Mouse (Mus musculus) mature B cell (primary cell): ENCODE results near the gene B3galt1.

Experiments used
- in situ Hi-C: fragments of 300-500 bp; cut with MboI; formaldehyde crosslinking; loops from 2 replicates; pipeline ENCODE4 v1.14.3; 2019

B3galt1 gene

DNA sequence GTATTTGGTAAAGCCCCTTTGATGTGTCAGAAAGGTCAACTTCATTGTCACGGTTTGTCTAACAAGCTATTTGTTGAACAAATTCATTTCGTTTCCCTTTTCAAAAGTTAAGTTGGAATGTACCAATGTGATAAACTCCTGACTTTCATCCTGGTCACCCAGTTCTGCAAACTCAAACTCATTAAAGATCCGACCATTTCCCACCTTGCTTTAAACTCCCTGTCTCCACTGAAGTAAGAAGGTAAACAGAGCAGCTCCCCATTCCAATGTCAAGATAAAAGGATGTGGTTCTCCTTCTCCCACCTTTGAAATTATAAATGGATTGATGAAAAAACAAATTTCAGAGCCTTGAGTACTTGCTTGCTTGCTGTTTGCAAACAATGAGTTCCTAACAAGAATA, 487.6 kb downstream of the B3galt1 start:
- in situ Hi-C loops, result no loop called here

DNA sequence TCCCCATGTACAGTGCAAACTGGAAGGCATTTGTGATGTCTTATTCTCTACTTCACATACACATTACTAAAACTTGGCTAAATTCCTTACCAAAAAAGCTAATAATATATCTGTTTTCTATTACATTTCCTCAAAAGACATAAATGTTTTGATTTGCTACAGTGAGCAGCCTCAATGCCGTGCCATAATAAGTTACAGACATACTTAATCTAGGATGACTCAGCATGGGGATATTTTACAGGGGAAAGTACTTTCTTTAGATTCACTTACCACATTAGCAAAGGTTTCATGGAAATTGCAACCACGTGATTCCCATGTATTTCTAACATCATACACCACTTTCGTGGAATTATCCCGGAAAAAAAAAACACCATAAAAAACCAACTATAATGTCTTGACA, 495.7 kb downstream of the B3galt1 start:
- in situ Hi-C loops, result no loop called here

DNA sequence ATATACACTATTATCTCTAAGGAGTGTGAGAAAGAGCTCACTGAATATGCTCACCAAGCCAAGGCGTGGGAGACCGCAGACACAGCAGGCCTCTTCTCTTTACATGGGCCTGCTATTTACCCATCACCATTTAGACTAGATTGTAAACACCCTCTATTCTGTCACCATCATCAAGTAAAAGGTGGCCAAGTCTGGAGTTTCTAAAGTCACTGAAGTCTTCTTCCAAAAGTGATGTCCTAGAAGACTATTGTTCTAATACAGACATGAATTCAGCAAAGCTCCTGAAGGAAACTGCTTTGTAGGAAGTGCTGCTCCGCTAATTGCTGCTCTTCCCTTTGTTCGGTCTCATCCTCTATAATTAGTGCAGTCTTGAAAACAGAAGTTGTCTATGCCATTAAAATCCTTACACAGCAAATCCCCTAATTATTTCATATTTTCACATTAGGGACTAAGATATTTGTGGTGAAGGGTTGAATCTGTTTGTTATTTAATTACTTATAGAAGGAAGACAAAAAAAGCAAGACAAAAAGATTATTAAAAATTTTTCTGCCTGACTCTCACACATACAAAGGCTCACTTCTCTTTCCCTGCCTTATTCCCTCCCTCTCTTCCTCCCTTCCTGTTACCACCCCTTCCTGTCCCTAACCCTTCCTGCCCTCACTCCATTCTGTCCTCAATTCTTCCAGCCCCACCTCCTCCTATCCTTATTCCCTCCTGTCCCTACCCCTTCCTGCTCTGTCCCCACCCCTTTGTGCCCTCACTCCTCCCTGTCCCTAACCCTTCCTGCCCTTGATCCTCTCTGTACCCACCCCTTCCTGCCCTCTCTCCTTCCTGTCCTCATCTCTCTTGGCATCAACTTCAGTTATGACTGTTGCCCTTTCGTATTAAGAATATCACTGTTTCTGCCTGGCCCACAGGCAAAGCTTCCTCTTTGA, 514.0 kb downstream of the B3galt1 start:
- in situ Hi-C loops, result no loop called here

DNA sequence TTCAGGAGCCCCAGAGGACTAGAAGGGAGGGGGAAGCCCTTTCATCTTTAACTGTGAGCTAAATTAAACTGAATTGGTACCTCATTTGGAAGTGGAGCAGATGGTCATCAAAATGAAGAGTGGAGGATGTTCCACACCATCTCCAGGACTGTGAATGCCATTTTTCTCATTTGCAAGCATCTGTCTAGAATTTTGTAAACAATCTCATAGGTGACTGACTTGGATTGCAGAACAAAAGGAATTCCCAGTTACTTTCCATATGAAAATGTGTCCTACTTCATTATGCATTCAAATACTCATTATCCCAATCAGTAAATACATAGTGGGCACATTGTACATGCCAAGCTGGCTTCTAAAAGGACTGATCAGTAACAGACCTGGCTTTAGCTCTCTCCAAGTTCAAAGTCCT, 515.2 kb downstream of the B3galt1 start:
- in situ Hi-C loops, result no loop called here

DNA sequence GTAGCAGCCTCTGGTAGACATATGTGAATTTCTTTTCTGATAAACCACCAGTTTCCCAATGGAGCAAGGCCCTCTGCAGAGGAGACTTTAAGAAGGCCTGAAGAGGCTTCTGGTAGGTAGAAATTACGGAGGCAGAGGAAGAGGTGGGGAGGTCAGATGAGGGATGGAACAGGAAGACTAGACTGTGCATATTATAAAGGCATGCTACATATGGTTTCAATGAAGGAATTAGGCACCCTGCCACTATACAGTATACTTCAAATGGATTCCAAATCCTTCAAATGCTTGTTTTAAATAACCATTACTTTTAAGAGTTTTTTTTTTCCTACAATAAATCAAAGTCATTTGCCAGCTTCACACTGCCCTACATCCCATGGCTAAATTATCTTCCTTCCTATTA, 518.8 kb downstream of the B3galt1 start:
- in situ Hi-C loops, result no loop called here

DNA sequence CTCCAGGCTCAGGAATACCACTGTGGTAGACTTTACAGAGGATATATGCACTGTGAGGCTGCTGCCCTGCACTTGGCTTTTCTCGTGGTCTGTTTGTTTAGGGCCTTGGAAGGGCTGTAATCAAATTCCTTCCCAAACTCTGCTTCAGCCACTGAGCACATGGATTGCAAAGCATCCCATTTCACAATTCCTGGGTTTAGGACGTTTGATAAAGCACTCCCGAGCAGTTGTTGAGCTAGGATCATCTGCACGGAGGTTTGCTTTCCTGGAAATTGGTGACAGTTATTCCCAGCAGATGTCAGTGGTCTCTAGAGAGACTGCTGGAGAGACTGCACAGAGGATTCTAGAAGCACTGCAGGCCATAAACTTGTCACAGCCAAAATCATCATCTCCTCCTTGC, 520.4 kb downstream of the B3galt1 start:
- in situ Hi-C loops, result no loop called here

DNA sequence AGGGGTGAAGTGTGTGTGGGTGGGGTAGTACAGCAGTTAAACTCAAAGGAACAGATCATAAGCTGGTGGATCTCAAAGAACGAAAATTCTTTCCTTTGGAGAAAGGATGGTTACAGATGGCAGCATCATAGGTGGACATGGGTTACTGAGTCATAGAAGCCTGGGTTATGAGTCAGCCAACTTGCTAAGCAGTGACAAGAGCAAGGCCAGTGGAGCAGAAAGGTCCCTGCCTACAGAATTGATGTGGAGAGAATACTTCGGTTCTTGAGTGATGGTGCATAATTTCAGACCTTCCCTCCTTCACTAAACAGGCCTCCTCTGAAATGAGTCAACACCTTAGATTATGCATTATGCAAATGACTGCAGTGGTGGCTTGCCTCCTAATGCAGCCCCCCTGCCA, 525.9 kb downstream of the B3galt1 start:
- in situ Hi-C loops, result no loop called here

DNA sequence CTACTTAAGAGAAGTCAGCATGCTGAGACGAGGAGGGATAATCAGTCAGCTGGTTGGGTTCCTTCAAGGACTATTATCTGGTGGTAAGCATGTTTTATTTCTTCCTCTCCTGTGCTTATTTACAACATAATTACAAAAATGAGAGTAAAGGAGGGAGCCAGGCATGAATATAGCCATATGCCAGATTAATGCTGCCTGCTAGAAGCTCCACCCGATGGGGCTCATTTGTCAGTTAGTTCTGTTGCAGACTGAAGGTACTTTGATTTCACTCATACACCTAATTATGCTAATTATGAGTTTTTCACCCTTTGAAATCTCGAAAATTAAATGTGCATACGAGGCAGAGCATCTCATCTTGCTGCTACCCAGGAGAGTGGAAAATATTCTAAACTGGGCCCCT, 539.0 kb downstream of the B3galt1 start:
- in situ Hi-C loops, result no loop called here

DNA sequence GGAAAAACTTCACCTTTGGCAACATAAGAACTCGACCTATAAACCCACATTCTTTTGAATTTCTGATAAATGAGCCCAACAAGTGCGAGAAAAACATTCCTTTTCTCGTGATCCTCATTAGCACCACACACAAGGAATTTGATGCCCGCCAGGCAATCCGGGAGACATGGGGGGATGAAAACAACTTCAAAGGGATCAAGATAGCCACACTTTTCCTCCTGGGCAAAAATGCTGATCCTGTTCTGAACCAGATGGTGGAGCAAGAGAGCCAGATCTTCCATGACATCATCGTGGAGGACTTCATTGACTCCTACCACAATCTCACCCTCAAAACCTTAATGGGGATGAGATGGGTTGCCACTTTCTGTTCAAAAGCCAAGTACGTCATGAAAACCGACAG, 552.4 kb downstream of the B3galt1 start:
- in situ Hi-C loops, result no loop called here

DNA sequence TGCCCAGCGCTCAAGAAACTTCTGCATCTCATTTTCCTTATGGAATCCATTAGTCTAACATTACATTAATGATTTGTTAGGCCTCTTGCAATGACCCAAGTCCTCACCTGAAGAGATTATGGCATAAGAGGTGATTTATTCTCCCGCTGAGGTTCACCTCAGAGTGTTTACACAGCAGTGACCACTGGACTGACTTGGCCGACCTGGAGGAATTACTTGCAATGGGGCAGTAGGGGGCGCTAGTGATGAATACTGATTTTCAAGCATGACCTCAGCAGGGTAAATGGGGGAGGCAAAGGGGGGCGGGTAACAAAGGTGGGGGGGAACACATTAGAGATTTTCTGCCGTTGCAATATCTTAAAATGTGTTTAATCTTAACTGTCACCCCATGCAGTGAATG, 559.1 kb downstream of the B3galt1 start:
- in situ Hi-C loops, result no loop called here

DNA sequence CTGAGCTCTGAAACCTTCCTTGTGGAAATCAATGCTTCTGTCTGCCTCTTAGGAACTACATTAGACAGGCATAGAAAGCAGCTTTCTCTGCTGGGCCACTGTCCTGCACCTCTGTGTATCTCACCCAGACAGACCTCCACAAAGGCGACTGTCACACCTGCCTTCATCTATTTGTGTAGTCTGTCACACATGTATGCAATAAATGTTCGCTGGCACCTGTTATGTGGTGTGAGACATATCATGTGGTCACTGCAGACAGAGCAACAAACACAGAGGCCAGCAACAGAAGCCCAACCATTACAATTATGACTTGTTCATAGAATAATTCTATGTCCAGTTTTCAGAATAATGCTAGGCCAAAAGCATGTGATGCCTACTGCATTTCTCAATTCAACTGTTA, 575.4 kb downstream of the B3galt1 start:
- in situ Hi-C loops, result no loop called here

DNA sequence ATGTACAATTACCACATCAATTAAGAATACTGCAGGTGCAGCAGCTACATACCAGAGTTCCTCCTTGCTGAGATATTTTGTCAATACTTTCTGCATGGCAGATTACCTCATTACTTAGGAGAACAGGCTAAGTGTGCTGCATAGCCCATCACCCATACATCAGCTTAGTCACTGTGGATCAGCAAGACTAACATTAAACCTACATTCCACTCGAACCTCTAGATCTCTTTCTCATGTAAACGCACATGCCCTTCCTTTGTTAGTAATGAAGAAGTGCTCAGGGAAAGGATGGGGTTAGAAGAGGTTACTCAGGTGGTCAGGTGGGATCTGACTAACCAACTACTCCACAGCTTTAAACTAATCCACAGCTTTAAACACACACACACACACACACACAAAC, 577.6 kb downstream of the B3galt1 start:
- in situ Hi-C loops, result no loop called here

DNA sequence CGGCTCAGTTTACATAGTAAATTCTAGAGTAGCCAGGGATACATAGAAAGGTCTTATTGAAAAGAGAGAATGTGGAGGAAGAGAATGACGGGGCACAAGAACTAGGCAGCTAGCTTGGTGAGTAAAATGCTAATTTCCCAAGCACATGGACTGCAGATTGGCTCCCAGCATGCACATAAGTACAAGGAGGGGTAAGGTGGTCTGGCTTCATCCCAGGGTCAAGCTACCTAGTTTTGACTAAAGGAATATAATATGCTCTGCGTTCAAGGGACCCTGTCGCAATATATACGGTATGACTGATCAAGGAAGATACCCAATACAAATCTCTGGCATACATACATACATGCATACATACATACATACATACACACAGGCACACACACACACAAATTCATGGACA, 594.1 kb downstream of the B3galt1 start:
- in situ Hi-C loops, result no loop called here

DNA sequence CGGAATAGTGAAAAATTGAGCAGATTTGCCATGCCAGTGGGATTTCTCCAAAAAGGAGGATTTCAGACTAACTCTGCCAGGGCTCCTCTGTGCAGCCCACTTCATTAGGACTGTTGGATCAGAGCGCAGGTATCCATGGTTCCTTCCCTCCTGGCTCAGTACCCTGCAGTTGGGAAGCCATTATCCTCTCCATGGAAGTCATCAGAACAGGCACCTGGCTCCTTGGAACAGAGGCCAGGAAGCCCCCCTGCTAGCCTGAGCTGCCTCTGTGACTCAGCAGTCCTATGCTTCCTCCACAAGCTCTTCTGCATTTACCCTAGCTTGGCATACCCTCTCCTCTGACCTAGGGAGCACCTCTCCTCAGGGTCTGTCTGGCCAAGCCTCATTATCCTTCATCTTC, 594.9 kb downstream of the B3galt1 start:
- in situ Hi-C loops, result no loop called here

DNA sequence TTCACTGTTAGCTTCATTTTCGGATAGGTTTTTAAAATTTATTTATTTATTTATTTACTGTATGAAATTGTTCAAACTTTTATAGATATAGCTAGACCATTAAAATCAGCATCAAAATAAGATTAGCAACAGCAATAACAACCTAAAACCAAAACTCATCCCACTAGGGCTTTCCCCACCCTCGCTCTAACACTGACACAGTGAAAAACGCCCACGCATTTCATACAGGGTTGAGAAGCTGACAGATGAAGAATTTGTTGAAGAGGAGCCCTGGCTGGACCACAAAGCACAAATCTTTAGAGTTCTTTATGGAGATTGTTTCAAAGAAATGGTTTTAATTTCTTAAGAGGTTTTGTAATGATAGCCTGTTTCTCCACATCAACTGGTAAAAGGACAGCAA, 596.3 kb downstream of the B3galt1 start:
- in situ Hi-C loops, result no loop called here

DNA sequence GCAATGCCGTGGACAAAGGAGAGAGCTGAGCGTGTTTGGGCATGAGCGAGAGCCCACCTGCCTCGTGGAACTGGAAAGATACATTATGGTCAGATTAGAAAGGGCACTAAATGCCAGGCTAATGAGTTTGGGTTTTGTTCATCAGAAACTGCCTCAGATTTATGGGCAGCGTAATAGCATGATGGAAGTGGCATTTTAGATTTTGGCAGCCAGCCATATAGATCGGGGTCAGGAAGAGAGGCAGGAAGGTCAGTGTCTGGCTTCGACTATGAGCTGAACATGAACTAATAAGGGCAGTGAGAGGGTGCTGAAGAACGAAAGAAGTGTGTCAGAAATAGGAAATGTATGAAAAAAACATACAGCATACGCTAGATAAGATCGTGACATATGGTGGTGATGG, 605.6 kb downstream of the B3galt1 start:
- in situ Hi-C loops, result no loop called here
